Mouse (Mus musculus) limb, embryonic 15.5 days (tissue): ENCODE data around the gene Fbxo47. TPM values are rescaled to one million over a fixed set of nuclear protein-coding genes. Genes with fewer than 3 reads are reported as not detected.

ENCODE experiments used
- ATAC-seq: fragments of 200-750 bp; cut with Nextera tagmentation; 2 replicates; pipeline ENCODE4 v1.8.0; 2017; ENCODE audit warnings: low read depth, moderate TSS enrichment; ENCODE audit not compliant: insufficient number of reproducible peaks, low FRiP score, low TSS enrichment
- H3K27ac ChIP-seq: fragments of 300-500 bp; sonication (generic); 2 replicates; pipeline ENCODE4 v1.5.1; 2015; ENCODE audit warnings: moderate library complexity, mild to moderate bottlenecking, inconsistent platforms
- H3K27me3 ChIP-seq: fragments of 300-500 bp; sonication (generic); 2 replicates; pipeline ENCODE4 v1.6.1; 2015; ENCODE audit warnings: inconsistent platforms
- H3K36me3 ChIP-seq: fragments of 300-500 bp; sonication (generic); 2 replicates; pipeline ENCODE4 v1.6.1; 2015; ENCODE audit warnings: inconsistent platforms
- H3K4me1 ChIP-seq: fragments of 300-500 bp; sonication (generic); 2 replicates; pipeline ENCODE4 v1.6.1; 2015; ENCODE audit warnings: inconsistent platforms
- H3K4me2 ChIP-seq: fragments of 300-500 bp; sonication (generic); 2 replicates; pipeline ENCODE4 v1.6.1; 2015; ENCODE audit warnings: mild to moderate bottlenecking, inconsistent platforms
- H3K4me3 ChIP-seq: fragments of 300-500 bp; sonication (generic); 2 replicates; pipeline ENCODE4 v1.5.1; 2015; ENCODE audit warnings: mild to moderate bottlenecking, inconsistent platforms
- H3K9ac ChIP-seq: fragments of 300-500 bp; sonication (generic); 2 replicates; pipeline ENCODE4 v1.6.1; 2015; ENCODE audit warnings: inconsistent platforms
- H3K9me3 ChIP-seq: fragments of 300-500 bp; sonication (generic); 2 replicates; pipeline ENCODE4 v1.6.1; 2016; ENCODE audit warnings: inconsistent platforms
- WGBS: fragments of 180-500 bp; shearing (Covaris S2); methylation state at CpG from one replicate; pipeline ENCODE4 v1.1.7; 2015; 5-methylcytosine and 5-hydroxymethylcytosine counted together
- polyA plus RNA-seq: library from polyadenylated mRNA; unstranded; fragments of >200 nt; fragmentation: Nextera tagmentation; extraction: Ambion mirVana; gene quantifications from 2 replicates; pipeline ENCODE4 v1.2.1, GENCODE M21; 2015

Fbxo47 gene
- polyA plus RNA-seq, 1 experiment from 2014 or later, result 0.74 TPM

GRCm38 (mm10) chr11:97817379-97817778 is 66.6 kb downstream of the Fbxo47 start:
- Histone ChIP-seq H3K4me3 (no peak overlapping the region), H3K27ac (no peak overlapping the region), H3K27me3 (no peaks in the 10 kb centered on the region), H3K9me3 (no peaks in the 10 kb centered on the region), H3K4me2 (no peak overlapping the region), H3K9ac (no peak overlapping the region), H3K36me3 (peaks cover 77% of the 10 kb centered on the region), H3K4me1 (peaks cover 66% of the 10 kb centered on the region)
- WGBS, result 38% methylated on average over 5 of the region's 5 CpGs
- ATAC-seq, result no peak

- Histone ChIP-seq H3K27ac (peak overlapping the region; percentile 17), H3K4me2 (no peak overlapping the region), H3K27me3 (no peaks in the 10 kb centered on the region), H3K36me3 (peaks cover 77% of the 10 kb centered on the region), H3K9ac (no peak overlapping the region), H3K4me1 (peaks cover 70% of the 10 kb centered on the region), H3K9me3 (no peaks in the 10 kb centered on the region), H3K4me3 (no peak overlapping the region)
- no peak for ATAC-seq
- WGBS, result 52% methylated on average over 9 of the region's 9 CpGs
These were observed 67.0 kb downstream of the Fbxo47 start for GRCm38 (mm10) chr11:97816916-97817315.

- no peaks in the 10 kb centered on the region for H3K9me3 ChIP-seq
- no peaks in the 10 kb centered on the region for H3K27me3 ChIP-seq
- ATAC-seq, result no peak
- no peak overlapping the region for H3K4me3 ChIP-seq
- WGBS, result 51% methylated on average over 5 of the region's 5 CpGs
- H3K4me1 ChIP-seq, result peaks cover 77% of the 10 kb centered on the region
- no peak overlapping the region for H3K4me2 ChIP-seq
- 0 out of 2 replicates have a peak overlapping the region, but pooled peaks have one; percentile 7 for H3K27ac ChIP-seq
- H3K9ac ChIP-seq, result no peak overlapping the region
- peaks cover 70% of the 10 kb centered on the region for H3K36me3 ChIP-seq
These were observed 67.8 kb downstream of the Fbxo47 start for GRCm38 (mm10) chr11:97816176-97816575.

- whole genome bisulfite sequencing, result 55% methylated on average over 11 of the region's 11 CpGs
- no peak for ATAC-seq
- Histone ChIP-seq H3K27ac (0 out of 2 replicates have a peak overlapping the region, but pooled peaks have one; percentile 7), H3K9me3 (no peaks in the 10 kb centered on the region), H3K9ac (no peak overlapping the region), H3K4me2 (no peak overlapping the region), H3K27me3 (no peaks in the 10 kb centered on the region), H3K4me3 (no peak overlapping the region), H3K36me3 (peaks cover 65% of the 10 kb centered on the region), H3K4me1 (peaks cover 77% of the 10 kb centered on the region)
These were observed 68.2 kb downstream of the Fbxo47 start for GRCm38 (mm10) chr11:97815736-97816135.

- Histone ChIP-seq H3K36me3 (peaks cover 68% of the 10 kb centered on the region), H3K4me2 (no peak overlapping the region), H3K4me3 (no peak overlapping the region), H3K27me3 (no peaks in the 10 kb centered on the region), H3K4me1 (peaks cover 87% of the 10 kb centered on the region), H3K27ac (no peak overlapping the region), H3K9ac (no peak overlapping the region), H3K9me3 (no peaks in the 10 kb centered on the region)
- no peak for ATAC-seq
- 76% methylated on average over 17 of the region's 17 CpGs for WGBS
These were observed 70.0 kb downstream of the Fbxo47 start for GRCm38 (mm10) chr11:97813746-97814515.

- Histone ChIP-seq H3K4me3 (no peak overlapping the region), H3K4me1 (peaks cover 87% of the 10 kb centered on the region), H3K9me3 (no peaks in the 10 kb centered on the region), H3K27me3 (no peaks in the 10 kb centered on the region), H3K27ac (no peak overlapping the region), H3K9ac (no peak overlapping the region), H3K36me3 (peaks cover 69% of the 10 kb centered on the region), H3K4me2 (no peak overlapping the region)
- 41% methylated on average over 7 of the region's 7 CpGs for WGBS
- ATAC-seq, result no peak
These were observed 70.9 kb downstream of the Fbxo47 start for GRCm38 (mm10) chr11:97813085-97813484.

GRCm38 (mm10) chr11:97812491-97812921 is 71.4 kb downstream of the Fbxo47 start:
- Histone ChIP-seq H3K4me1 (peaks cover 87% of the 10 kb centered on the region), H3K36me3 (peaks cover 69% of the 10 kb centered on the region), H3K4me2 (no peak overlapping the region), H3K27me3 (no peaks in the 10 kb centered on the region), H3K27ac (0 out of 2 replicates have a peak overlapping the region, but pooled peaks have one; percentile 1), H3K9me3 (no peaks in the 10 kb centered on the region), H3K4me3 (no peak overlapping the region), H3K9ac (no peak overlapping the region)
- 37% methylated on average over 3 of the region's 3 CpGs for WGBS
- no peak for ATAC-seq

GRCm38 (mm10) chr11:97811569-97812362 is 72.2 kb downstream of the Fbxo47 start:
- H3K9ac ChIP-seq, result no peak overlapping the region
- ATAC-seq, result no peak
- WGBS, result 53% methylated on average over 12 of the region's 13 CpGs
- H3K4me3 ChIP-seq, result no peak overlapping the region
- peaks cover 84% of the 10 kb centered on the region for H3K4me1 ChIP-seq
- H3K4me2 ChIP-seq, result no peak overlapping the region
- H3K36me3 ChIP-seq, result peaks cover 68% of the 10 kb centered on the region
- no peaks in the 10 kb centered on the region for H3K9me3 ChIP-seq
- H3K27ac ChIP-seq, result no peak overlapping the region
- no peaks in the 10 kb centered on the region for H3K27me3 ChIP-seq

DNA sequence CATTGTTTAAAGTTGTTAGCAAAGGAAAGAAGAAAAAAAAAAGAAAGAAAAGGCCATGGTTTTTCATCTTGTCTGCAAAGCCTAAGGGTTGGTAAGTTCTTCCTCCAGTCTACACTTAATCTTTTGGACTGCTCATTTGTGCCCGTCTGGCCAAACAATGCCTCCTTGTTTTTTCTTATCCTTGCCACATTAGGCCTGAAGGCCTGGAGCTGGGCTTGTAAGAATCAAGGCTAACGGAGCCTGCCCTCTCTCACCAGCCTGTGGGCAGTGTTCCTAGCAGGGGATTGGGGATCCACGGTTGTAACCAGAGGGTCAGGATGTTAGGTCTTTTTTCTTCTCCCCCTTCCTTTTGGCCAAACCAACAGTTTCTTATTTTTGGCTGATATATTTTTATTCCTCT is 73.0 kb downstream of the Fbxo47 start:
- Histone ChIP-seq H3K27ac (no peak overlapping the region), H3K4me3 (no peak overlapping the region), H3K27me3 (no peaks in the 10 kb centered on the region), H3K9ac (no peak overlapping the region), H3K36me3 (peaks cover 61% of the 10 kb centered on the region), H3K4me1 (peaks cover 87% of the 10 kb centered on the region), H3K9me3 (no peaks in the 10 kb centered on the region), H3K4me2 (no peak overlapping the region)
- WGBS, result 27% methylated on average over 3 of the region's 3 CpGs
- no peak for ATAC-seq

GRCm38 (mm10) chr11:97810356-97810755 is 73.6 kb downstream of the Fbxo47 start:
- H3K4me2 ChIP-seq, result no peak overlapping the region
- WGBS, result 63% methylated on average over 7 of the region's 7 CpGs
- no peak overlapping the region for H3K9ac ChIP-seq
- no peak for ATAC-seq
- H3K4me1 ChIP-seq, result peaks cover 87% of the 10 kb centered on the region
- no peaks in the 10 kb centered on the region for H3K9me3 ChIP-seq
- no peak overlapping the region for H3K4me3 ChIP-seq
- H3K27ac ChIP-seq, result no peak overlapping the region
- no peaks in the 10 kb centered on the region for H3K27me3 ChIP-seq
- H3K36me3 ChIP-seq, result peaks cover 55% of the 10 kb centered on the region

GRCm38 (mm10) chr11:97809235-97810121 is 74.5 kb downstream of the Fbxo47 start:
- Histone ChIP-seq H3K4me3 (no peak overlapping the region), H3K9ac (no peak overlapping the region), H3K27me3 (no peaks in the 10 kb centered on the region), H3K9me3 (no peaks in the 10 kb centered on the region), H3K27ac (0 out of 2 replicates have a peak overlapping the region, but pooled peaks have one; percentile 18), H3K4me2 (no peak overlapping the region), H3K36me3 (peaks cover 46% of the 10 kb centered on the region), H3K4me1 (peaks cover 92% of the 10 kb centered on the region)
- WGBS, result 59% methylated on average over 7 of the region's 7 CpGs
- ATAC-seq, result no peak
